2 mouse cellular contexts compared by ENCODE assay signal in genomic region chr17:6328997-6329396, GRCm38 (mm10). TPM values are rescaled to one million over a fixed set of nuclear protein-coding genes. Genes with fewer than 3 reads are reported as not detected.
A peak's percentile ranks its signal among the peaks of the same experiment; 100 is the strongest.
DNase-seq lines count a peak whose midpoint lies in the region; ATAC-seq lines count a peak whose summit lies in the region.

No protein-coding gene starts in this region.

- DNase-seq in heart, adult 11 months: peak; percentile 71

- peak; percentile 52; the same call in 1 of the 2 replicates for ATAC-seq in erythroblast, adult 5-6 weeks (replicated peaks; ENCODE audit: low FRiP score, poor library complexity, severe bottlenecking)

RNA-seq across cellular contexts. Expression of gene Dynlt1a, which starts 11.7 kb away (rescaled TPM):
- total RNA-seq in erythroblast, adult 5-6 weeks (2015; ENCODE audit: low replicate concordance): 4.0 and 14.2 TPM in 2 replicates
- 3.3 and 14.1 TPM in 2 replicates for total RNA-seq in erythroblast, adult 5-6 weeks (2017; ENCODE audit: low replicate concordance)
